Mouse (Mus musculus) A20 (cell line): ENCODE results near the gene Bcl2l15.
A peak's percentile ranks its signal among the peaks of the same experiment; 100 is the strongest.
"Not testable (repeated sequence)": the region's sequence is repeated elsewhere in the genome, so short reads cannot be mapped to it uniquely, and the experiment has no call there.

Experiments used
- DNase-seq: peaks from one replicate; pipeline ENCODE4 v3.0.0-alpha.2; 2011; ENCODE audit warnings: low read depth, low spot score

Bcl2l15 gene

DNA sequence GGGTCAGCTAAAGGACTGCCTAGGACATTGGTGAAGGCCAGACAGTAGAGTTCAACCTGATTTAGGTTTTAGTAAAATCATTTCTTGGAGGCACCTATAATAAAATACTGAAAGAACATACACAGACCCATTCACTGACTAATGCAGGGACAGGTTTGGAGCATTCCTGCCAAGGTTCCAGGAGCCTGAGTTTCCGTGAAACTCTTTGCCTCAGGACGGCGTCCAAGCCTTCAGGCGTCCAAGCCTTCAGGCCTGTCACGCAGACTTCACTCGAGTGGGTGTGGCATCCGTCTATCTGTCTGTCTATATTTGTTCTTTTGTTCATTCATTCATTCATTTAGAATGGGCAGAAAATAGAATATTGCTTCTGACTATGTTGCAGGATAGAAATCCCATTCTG, 1.3 kb upstream of the Bcl2l15 start:
- no peak for DNase-seq

GRCm38 (mm10) chr3:103834001-103834400, 1.6 kb downstream of the Bcl2l15 start:
- no peak for DNase-seq

DNA sequence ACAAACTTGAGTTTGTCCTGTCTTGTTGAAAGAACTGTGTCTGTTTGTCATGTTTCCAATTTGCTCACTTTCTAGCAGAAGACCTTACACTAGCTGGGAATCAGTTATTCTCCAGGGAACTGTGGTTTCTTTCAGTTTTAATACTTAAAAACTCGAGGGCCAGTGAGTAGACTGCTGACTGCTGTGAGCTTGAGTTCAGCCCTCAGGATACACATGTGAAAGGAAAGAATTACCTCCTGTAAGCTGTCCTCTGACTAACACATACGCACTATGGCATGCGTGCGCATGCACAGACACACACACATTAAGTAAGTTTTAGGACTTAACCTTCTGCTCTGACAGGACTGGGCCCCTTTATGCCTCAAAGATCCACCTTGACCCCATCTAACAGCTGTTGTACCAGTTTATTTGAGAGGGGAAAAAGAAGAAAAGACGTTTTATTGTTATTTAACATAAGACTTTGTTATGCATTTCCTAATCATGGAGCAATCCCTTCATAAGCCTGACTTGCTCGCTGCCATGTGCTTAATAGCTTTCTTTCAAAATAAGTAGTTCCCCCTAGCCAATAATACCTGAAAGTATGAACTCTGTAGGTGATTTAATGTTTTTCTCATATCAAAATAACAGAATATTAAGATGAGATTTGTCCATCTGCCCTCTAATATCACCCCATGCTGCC, 3.0 kb downstream of the Bcl2l15 start:
- DNase-seq, result no peak

DNA sequence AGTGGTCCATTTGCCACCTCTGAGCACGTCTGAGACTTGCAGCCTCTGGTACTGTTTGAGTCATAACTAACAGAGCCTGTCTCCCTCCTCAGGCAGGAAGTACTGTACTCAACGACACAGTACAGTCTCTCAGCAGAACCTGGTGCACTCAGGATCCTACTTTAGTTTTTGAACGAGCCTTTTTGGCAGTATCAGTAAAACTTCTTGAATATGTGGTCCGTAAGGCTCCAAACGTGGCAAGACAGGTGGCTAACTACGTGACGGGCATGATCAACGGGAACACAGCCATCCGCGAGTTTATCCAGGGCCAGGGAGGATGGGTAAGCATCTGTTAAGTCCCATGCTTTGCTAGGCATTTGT, 3.5 kb downstream of the Bcl2l15 start:
- DNase-seq, result peak; percentile 68

DNA sequence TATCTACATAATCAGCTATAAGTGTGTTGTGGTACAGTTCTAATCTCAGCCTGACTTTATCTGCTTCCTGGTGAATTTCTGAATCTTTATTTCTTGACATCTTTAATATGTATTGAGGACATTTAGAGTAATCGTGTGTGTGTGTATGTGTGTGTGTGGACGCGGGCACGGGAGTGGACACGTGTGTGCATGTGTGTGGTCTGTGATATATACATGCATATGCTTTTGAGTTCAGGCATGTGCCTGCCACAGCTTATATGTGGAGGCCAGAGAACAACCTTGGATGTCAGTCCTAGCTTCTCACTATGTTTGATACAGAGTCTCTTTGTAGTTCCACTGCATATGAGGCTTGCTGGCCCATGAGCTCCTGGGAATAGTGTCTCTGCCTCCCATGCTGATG, 4.1 kb downstream of the Bcl2l15 start:
- DNase-seq, result peak; percentile 27

- no peak for DNase-seq
These were observed 7.3 kb downstream of the Bcl2l15 start for GRCm38 (mm10) chr3:103839711-103840110.

DNA sequence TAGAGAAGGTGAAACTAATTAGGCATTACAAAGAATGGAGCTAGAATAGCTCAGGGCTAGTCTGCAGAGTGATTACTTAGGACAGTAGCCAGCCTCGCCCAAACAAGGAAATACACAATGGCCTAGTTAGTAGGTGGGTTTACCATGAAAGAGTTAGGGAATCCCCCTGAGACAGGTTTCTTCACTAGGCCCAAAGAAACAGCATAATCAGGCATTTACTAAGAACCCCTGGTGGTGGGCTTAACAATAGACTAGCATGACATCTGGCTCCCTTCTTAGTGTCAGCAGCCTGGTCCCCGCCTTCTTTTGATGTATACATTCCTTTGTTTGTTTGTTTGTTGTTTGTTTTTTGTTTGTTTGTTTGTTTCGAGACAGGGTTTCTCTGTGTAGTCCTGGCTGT, 7.8 kb downstream of the Bcl2l15 start:
- not testable (repeated sequence) for DNase-seq

- not testable (repeated sequence) for DNase-seq
These were observed 8.5 kb downstream of the Bcl2l15 start for GRCm38 (mm10) chr3:103840946-103841345.

GRCm38 (mm10) chr3:103850644-103851363, 18.4 kb downstream of the Bcl2l15 start:
- DNase-seq, result no peak

- no peak for DNase-seq
These were observed 19.1 kb downstream of the Bcl2l15 start for GRCm38 (mm10) chr3:103851481-103851880.

DNA sequence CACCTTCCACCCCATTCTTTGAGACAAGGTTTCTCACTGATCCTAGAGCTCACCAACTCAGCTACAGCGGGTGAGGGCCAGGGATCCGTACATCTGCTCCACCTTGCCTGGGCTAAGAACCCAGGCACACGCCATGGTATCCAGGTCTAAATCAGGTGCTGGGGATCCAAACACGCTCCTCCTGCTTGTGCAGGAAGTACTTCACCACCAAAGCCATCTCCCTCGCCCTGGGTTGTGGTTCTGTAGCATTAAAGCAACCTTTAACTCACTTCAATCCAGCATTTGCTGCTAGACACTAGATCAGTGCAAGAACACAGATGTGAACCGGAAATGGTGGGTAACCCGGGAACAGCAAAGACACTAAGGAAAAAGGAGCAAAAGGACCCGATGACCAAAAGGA, 19.5 kb downstream of the Bcl2l15 start:
- DNase-seq, result no peak

- DNase-seq, result peak; percentile 72
These were observed 20.3 kb downstream of the Bcl2l15 start for GRCm38 (mm10) chr3:103852565-103853299.

GRCm38 (mm10) chr3:103853804-103854203, 21.4 kb downstream of the Bcl2l15 start:
- no peak for DNase-seq

DNA sequence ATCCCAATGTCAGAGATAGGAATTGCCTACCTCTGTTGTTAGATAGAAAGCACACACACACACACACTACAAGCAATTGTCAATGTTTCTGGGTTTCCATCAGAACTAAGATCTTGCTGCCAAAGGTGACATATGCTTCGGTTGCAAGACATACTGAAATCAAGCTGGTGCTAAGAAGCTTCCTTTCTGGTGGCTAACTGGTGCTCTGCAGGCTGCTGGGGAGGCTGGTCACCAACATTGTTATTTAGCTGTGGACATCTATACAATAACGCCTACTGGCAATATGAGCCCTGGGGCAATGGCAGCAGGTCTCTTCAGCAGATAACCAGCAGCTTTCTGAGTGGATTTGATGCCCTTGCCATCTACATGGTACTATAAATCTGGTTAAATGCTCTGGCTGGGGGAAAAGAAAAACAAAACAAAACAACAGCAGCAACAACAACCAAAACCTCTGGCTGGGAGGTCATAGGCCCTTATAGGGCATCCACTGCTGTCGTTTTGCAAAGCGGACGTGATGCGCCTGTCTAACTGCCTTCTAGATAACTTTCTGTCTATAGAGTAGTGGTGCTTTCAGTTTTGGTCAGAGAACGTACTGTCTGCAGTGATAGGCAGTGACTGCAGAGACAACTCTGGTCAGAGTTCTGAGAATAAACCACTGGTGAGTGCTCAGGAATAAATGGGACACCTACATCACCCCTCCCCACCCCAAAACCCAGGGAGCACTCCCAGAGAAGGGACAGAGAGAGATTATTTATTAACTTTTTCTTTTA, 24.8 kb downstream of the Bcl2l15 start:
- no peak for DNase-seq

GRCm38 (mm10) chr3:103857977-103858563, 25.7 kb downstream of the Bcl2l15 start:
- no peak for DNase-seq

DNA sequence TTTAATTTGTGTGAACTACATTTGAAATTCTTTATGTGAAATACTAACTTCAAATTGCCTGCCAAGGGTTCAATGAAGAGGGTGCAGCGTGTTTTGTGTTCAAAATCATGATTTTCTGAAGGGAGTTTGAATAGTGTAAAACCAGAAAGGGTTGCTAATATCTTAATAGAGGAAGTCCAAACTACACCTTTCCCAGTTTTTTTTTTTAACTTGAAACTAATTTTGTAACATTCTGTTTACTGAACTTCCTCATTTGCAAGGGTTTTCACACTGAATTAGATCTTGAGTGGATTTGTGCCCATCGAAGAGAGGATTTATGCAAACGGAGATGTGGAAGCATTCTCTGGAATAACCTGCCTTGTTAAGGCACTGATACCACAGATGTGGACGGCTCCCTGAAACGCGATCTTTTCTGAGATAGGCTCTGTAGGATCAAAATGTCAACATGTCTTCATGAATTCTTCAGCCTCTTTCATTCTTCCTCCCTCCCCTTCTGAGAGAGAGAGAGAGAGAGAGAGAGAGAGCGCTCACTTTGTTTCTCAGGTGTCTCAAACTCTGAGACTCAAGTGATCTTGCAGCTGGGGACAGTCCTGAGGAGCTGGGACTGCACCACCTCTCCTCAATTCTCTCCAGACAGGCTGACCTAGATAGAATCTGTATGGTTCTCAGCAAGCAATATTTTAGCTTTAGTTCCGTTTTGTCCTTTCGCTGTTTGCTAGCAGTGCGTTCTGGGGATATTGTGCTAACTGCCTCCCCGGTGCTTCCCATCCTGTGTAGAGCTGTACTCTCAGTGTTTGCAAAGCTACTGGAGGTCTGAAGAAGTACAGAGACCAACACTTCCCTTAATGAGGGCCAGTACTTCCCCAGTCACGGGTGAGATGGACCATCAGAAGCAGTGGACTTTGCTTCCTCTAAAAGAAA, 26.7 kb downstream of the Bcl2l15 start, which contains the start of gene Ptpn22:
TSS of gene Ptpn22 (plus strand) at position 915 of the 921 bp plus-strand sequence.
- DNase-seq, result no peak

- DNase-seq, result no peak
These were observed 27.5 kb downstream of the Bcl2l15 start for GRCm38 (mm10) chr3:103859851-103860391.

GRCm38 (mm10) chr3:103862721-103863220, 30.4 kb downstream of the Bcl2l15 start:
- no peak for DNase-seq

GRCm38 (mm10) chr3:103864200-103864599, 31.8 kb downstream of the Bcl2l15 start:
- DNase-seq, result no peak
